Mouse (Mus musculus): ENCODE measurements around the gene Hrasls5. TPM values are rescaled to one million over a fixed set of nuclear protein-coding genes. Genes with fewer than 3 reads are reported as not detected.

Hrasls5 gene
- 0.67 TPM in 1 of 2 replicates, not detected in the other for total RNA-seq (2021)
- long read RNA-seq, experiment 1, result 0 reads
- long read RNA-seq, experiment 2, result 0 reads

DNA sequence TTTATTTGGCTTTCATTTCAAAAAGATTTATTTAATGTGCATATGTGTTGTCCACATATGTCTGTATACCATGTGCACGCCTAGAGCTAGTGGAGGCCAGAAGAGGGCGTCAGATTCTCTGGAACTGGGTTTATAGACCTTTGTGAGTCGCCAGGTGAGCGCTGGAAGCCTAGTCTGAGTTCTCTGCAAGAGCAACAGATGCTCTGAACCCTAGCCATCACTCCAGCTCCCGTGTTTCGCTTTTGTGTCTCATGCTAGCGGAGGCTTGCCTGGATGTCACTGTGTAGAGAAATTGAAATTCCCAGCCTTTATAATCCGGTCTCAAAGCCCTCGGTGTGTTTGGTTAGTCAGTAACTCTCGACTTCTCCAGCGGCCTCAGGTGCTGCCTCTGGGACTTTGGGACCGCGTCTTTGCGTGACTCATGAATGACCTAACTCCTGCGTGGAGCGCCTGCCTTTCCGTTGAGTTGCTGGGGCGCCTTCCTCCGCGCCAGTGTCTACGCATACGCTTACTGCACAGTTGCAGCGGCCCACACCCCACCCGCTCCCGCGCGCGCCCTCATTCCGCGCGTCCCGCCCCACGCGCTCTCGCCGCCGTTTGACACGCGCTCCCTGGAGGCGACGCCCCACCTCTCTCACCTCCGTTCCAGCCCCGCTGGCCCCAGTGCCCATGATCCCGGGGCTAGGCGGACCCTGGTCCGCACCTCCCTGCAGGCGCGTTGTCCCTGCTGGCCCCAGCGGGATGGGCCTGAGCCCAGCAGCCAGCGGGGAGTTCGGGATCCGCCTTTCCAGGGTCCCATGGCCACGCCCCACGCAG lies at the start of gene Hrasls5:
Hrasls5 (plus strand) TSS at position 600 of the 816 bp plus-strand sequence.
- DNase-seq, result peak; percentile 53

- DNase-seq, result no peak
These were observed 49.7 kb upstream of the Hrasls5 start for GRCm38 (mm10) chr19:7562601-7563129.

DNA sequence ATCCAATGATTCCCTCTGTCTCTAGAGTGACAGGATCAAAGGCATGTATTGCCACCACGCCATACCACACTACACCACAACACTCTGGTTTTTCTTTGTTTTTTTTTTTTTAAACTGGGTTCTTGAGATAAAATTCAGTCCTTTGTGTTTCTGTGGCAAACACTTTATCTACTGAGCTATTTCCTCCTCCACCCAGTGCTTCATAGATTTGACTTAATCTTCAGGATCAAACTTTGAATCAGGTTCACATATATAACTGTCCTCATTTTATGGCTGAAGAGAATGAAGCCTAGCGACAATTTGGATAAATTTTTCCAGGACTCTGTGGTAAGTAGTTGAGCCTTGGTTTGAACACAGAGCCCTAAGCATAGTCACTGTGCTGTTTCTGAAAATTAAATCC lies 48.7 kb upstream of the Hrasls5 start:
- no peak for DNase-seq

GRCm38 (mm10) chr19:7564457-7564856 lies 47.9 kb upstream of the Hrasls5 start:
- no peak for DNase-seq

- DNase-seq, result no peak
These were observed 45.5 kb upstream of the Hrasls5 start for GRCm38 (mm10) chr19:7566826-7567225.

- DNase-seq, result no peak
These were observed 44.0 kb upstream of the Hrasls5 start for GRCm38 (mm10) chr19:7568364-7568763.

DNA sequence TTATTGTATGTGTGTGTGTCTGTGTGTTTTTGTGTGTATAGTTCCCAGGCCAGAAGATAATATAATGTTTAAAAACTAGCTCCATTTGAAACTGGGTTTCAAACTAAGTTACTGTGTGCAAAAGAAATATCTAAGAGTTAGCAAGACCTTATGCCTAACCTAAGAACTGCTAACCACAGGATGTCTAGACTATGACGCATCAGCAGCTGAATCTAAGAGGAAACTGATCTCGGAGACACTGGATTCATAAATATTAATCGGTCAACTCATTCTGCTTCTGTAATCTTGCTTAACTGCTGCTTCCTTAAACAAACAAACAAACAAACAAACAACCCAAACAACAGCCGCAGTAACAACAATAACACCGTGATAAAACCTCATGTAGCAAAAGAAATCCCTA lies 42.7 kb upstream of the Hrasls5 start:
- DNase-seq, result no peak

- no peak for DNase-seq
These were observed 36.2 kb upstream of the Hrasls5 start for GRCm38 (mm10) chr19:7576180-7576579.

DNA sequence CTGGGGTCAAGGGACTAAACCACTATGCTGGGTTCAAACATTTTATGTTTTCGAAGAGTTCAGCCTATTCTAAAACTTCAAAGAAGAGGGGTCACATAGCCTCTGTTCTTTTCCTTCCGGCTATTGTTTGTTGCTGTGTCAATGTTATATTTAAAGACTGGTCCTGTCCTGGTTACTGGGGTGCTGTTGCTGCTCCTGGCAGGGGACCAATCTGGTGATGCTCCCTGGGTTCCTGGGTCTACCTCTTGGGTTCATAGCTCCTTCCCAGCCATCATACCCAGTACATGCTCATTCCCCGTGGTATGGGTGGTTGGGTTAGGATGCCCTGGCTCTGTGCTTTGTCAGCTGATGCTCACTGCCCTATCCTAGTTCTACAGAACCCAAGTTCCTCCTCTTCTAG lies 34.6 kb upstream of the Hrasls5 start:
- DNase-seq, result no peak

GRCm38 (mm10) chr19:7581042-7581441 lies 31.3 kb upstream of the Hrasls5 start:
- DNase-seq, result no peak

DNA sequence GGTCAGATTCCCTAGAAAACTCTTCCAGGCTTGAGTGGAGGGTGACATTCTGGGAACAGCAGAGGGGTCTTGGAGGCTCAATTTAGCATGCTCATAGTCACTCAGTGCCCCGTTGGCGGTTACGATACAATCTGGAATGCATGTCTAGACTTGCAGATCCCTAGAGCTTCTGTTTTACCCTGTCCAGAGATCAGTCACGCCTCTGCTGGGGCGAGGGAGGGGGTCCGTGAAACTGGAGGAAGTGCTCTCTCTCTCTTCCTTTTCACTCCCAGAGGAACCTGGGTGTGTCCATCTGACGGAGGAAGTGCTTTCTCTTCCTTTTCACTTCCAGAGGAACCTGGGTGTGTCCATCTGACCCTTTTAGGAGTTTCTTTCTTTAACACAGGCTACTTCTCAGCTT lies 29.2 kb upstream of the Hrasls5 start:
- no peak for DNase-seq

DNA sequence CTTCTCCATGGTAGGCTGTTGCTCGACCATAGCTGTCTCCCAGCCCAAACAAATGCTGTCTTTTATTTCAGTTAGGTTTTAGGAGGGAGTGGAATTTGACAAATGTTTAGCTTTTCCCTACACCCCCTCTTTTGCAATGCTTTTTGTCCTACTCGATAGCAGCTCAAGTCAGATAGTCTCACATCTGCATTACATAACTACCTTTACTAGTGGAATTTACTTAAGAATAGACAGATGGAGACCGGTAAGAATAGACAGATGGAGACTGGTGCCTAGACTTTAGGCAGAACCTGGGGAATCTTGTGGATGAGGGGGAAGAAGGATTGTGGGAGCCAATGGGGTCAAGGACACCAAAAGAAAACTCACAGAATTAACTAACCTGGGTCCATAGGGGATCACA lies 28.7 kb upstream of the Hrasls5 start:
- DNase-seq, result no peak

DNA sequence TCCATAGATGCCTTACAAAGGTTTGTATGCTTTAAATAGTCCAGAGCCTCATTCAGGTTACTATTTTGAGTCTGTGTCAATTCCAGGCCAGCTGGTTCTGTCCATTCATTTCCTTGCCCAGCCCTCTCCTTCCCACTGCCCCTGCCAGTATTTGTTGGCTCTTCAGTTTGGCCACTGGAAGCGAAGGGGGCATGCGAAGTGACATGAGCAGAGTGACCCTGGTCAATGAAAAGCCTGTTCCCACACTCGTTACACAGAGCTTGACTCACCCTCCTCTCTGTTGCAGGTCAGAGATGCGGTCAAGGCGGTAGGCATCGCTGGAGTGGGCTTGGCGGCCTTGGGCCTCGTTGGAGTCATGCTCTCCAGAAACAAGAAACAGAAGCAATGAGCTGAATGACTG lies 27.1 kb upstream of the Hrasls5 start:
- peak; percentile 65 for DNase-seq

DNA sequence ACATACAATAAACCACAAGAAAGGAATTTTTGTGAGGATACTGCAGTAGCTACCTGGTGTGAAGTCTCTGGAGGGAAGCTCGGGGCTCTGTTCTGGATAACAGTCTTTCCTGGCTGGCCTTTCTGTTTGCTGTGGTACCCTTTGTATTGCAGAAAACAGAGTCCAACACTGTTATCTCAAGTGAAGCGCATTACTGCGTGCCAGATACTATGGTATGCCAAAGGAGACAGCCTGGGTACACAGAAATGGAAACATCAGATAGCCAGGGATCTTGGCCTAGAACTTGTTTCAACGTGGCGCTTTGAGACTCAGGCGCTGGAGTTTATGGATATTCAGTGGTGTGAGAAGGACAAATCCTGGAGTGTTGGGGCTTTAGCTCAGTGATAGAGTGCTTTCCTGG lies 26.6 kb upstream of the Hrasls5 start:
- no peak for DNase-seq

GRCm38 (mm10) chr19:7590795-7591194 lies 21.5 kb upstream of the Hrasls5 start:
- no peak for DNase-seq

DNA sequence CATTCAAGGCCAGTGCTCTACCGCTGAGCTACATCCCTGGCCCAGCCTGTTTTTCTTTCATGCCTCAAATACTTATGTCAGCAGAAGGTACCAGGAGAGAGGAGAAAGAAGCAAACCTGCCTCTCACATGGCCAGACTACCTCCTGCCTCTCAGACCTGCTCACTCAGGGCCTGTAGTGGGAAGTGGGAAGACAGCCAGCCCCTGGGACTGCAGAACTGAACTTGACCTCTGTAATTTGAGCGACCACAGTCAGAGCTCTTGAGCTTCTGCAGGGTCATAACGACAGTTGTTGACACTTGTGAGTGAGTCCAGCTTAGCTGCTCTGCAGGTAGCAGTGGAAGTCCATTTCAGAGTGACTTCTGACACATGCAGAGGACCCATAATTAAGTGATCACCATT lies 20.3 kb upstream of the Hrasls5 start:
- peak; percentile 38 for DNase-seq

- peak; percentile 48 for DNase-seq
These were observed 16.8 kb upstream of the Hrasls5 start for GRCm38 (mm10) chr19:7595534-7595933.

DNA sequence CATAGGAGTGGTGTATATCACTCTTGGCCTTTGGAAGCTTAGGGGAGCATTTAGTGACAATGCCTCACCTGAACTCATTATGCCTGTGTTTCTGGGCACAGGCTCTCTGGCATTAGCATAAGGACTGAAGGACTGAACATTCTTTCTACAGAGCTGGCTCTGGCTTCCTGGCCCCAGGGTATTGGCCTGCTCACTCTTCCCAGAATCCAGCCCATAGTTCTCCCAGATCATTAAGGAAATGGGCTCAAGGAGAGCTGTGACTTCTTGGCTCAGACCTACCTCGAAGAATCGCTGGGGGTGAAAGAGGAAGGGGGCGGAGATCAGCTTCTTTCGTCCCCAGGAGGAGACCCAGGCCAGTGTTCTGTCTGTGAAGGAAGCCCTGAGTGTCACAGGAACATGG lies 13.9 kb upstream of the Hrasls5 start:
- DNase-seq, result no peak

GRCm38 (mm10) chr19:7601551-7601950 lies 10.8 kb upstream of the Hrasls5 start:
- peak; percentile 57 for DNase-seq

DNA sequence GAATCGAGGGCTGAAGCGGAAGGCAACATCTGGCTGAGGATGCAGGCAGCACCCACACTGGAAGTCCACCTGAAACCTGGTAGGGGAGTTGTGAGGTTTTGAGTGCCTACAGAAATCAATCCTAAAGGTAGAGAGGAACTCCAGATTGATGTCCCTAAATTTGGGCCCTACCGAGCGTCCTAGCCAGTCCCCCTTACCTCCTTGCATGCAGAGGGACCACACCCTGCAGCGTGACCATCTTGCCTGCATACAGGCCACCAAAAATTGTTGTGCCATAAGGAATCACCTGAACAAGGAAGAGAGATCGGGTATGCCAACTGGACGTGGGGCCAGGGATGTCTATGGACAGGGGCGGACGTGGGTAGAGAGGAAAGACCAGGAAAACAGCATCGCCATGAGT lies 8.2 kb upstream of the Hrasls5 start:
- no peak for DNase-seq

GRCm38 (mm10) chr19:7605013-7605412 lies 7.3 kb upstream of the Hrasls5 start:
- no peak for DNase-seq

DNA sequence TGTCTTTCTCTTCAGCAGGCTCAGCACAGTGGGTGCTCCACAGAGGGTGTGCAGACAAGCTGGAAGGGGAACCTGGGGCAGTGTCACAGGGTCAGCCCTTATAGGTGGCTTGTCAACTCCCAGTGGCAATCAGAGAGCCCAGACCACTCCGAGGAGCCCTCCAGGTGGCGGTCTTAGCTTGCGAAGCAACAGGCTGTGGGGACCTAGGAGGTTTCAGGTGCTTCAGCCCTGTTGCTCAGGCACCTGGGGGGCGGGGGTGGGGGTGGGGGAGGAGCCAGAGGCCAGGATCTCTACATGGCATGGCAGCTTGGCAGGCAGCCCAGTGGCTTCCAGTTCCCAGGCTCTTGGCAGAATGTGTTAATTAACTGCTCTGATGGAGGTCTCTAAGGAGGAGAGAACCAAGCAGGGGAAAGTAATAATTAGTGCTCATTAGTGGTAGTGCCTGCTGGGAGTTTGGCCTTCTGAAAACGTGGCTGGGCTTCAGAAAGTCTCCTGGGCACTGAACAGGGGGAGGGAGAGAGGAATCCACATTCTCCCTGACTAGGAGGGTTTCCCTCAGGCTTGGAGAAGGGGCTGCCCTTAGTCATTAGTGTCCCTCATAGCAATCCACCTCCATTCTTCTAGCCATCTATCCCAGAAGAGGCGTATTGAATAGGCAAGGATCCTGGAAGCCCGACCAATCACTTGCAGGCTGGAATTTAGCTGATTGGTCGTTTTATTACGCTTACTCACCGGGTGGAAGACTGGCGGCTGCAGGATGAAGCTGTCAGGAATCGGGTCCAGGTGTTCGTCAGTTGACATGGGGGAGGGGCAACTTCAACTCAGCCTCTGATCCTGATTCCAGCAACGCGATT lies 6.2 kb upstream of the Hrasls5 start:
- DNase-seq, result peak; percentile 50
